Mouse (Mus musculus) E14TG2a.4 (cell line): ENCODE results near the gene Arhgap6.

Source experiments
- CTCF ChIP-seq: conservative IDR thresholded peaks from 2 replicates; pipeline ENCODE4 v1.5.1; 2014; ENCODE audit warnings: low read length
- POU5F1 ChIP-seq: IDR thresholded peaks from 2 replicates; pipeline ENCODE4 v1.6.1; 2014; ENCODE audit warnings: low read length, borderline replicate concordance

GRCm38 (mm10) chrX:169065922-169066321, 271.0 kb downstream of the Arhgap6 start:
- TF ChIP-seq CTCF (no peak), POU5F1 (no peak)
